In the genomic region with DNA sequence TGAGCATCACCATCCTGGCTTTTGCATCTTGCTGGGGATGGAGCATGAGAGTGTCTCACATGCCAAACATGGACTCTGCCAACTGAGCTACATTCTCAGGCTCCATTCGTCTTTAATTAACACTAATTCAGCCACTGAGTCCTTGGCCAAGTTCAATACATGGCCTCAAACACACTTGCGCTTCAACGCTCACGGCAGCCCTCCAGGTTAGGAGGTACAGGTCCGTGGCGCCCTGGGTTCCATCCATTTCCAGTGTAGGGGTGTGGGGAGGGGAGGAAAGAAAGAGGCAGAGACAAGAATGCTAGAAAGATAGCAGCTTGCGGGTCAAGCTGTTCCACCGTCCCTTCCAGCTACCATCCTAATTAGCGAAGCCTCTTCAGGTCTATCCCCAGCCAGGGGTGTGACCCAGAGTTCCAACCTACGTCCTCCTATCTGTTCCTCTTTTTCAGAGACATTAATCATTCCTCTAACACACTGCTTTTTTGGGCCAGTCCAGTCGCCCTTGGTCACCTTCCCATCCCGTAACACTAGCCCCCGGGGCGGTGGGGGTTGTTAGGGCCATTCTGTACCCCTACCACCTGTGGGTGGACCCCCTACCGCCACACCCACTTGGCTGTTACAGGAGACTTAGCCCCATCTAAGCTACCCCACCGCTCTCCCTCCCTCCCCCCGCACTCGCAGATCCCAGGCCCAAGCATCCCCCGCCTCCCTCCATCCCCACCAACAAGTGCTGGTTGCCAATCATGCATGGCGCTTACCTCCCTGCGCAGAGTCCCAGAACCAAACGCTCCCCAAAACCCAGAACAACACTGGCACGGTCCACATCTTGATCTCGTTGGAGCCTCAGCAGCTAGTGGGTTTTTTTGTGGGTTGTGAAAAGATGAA, we compare ENCODE assay signal across 8 mouse cellular contexts. TPM values are rescaled to one million over a fixed set of nuclear protein-coding genes. Genes with fewer than 3 reads are reported as not detected.
DNase-seq lines count a peak whose midpoint lies in the region; ATAC-seq and TF ChIP-seq lines count a peak whose summit lies in the region.

No protein-coding gene starts in this region.

- H3K36me3 ChIP-seq in lung, postnatal 0 days (ENCODE audit: insufficient read depth, low read length) = no peaks in the 10 kb centered on the region
- H3K36me3 ChIP-seq in forebrain, embryonic 12.5 days (replicated peaks) = 0 out of 2 replicates have a peak, but pooled peaks cover 1% of the 10 kb centered on the region
- no peaks in the 10 kb centered on the region for H3K36me3 ChIP-seq in intestine, embryonic 14.5 days (ENCODE audit: control insufficient read depth, insufficient read depth, low read length)
- H3K36me3 ChIP-seq in midbrain, embryonic 13.5 days = peaks cover 2% of the 10 kb centered on the region
- no peaks in the 10 kb centered on the region for H3K36me3 ChIP-seq in thymus, adult 2 months (ENCODE audit: control insufficient read depth, insufficient read depth, low read length)

- H3K27ac ChIP-seq in lung, postnatal 0 days (ENCODE audit: low read length) = 0 out of 2 replicates have a peak overlapping the region, but pooled peaks have one; percentile 28
- peak overlapping the region; percentile 68 for H3K27ac ChIP-seq in forebrain, embryonic 12.5 days
- no peak overlapping the region for H3K27ac ChIP-seq in intestine, embryonic 14.5 days (ENCODE audit: low read depth)
- H3K27ac ChIP-seq in midbrain, embryonic 13.5 days = peak overlapping the region; percentile 65
- no peak overlapping the region for H3K27ac ChIP-seq in thymus, adult 2 months (ENCODE audit: control insufficient read depth, insufficient read depth, low read length)

- no peak for TF ChIP-seq POLR2A in thymus, adult 2 months (IDR thresholded peaks at IDR 0.05; ENCODE audit: control insufficient read depth, extremely low read depth, insufficient read depth, low read length, poor library complexity)

- peak overlapping the region; percentile 58 for H3K4me2 ChIP-seq in lung, postnatal 0 days (replicated peaks; ENCODE audit: low read depth, low read length)
- H3K4me2 ChIP-seq in forebrain, embryonic 12.5 days = peak overlapping the region; percentile 69
- H3K4me2 ChIP-seq in intestine, embryonic 14.5 days (ENCODE audit: low read length) = peak overlapping the region; percentile 72
- peak overlapping the region; percentile 62 for H3K4me2 ChIP-seq in midbrain, embryonic 13.5 days (replicated peaks)

- no peaks in the 10 kb centered on the region for H3K9me3 ChIP-seq in lung, postnatal 0 days (ENCODE audit: low read length)
- no peaks in the 10 kb centered on the region for H3K9me3 ChIP-seq in forebrain, embryonic 12.5 days
- H3K9me3 ChIP-seq in intestine, embryonic 14.5 days (ENCODE audit: control insufficient read depth, low read length) = no peaks in the 10 kb centered on the region
- no peaks in the 10 kb centered on the region for H3K9me3 ChIP-seq in midbrain, embryonic 13.5 days

- DNase-seq in lung, postnatal 0 days (ENCODE audit: low spot score) = peak; percentile 13
- no peak for DNase-seq in lung, postnatal 25 days (ENCODE audit: low spot score)
- DNase-seq in intestine, embryonic 14.5 days (ENCODE audit: low spot score) = no peak
- DNase-seq in thymus, adult 2 months = no peak
- no peak for DNase-seq in adrenal gland, adult 2 months
- DNase-seq in frontal cortex, postnatal 10 days (ENCODE audit: low spot score in 2 of 2) = no peak

- no peak for ATAC-seq in lung, postnatal 0 days
- ATAC-seq in forebrain, embryonic 12.5 days (ENCODE audit: low FRiP score) = peak; percentile 62
- ATAC-seq in intestine, embryonic 14.5 days (replicated peaks; ENCODE audit: low FRiP score, low TSS enrichment, low read depth) = peak; percentile 34; the same call in 1 of the 2 replicates
- peak; percentile 57 for ATAC-seq in midbrain, embryonic 13.5 days

- H3K4me1 ChIP-seq in lung, postnatal 0 days (ENCODE audit: insufficient read depth, low read depth, low read length) = 0 out of 2 replicates have a peak, but pooled peaks cover 4% of the 10 kb centered on the region
- H3K4me1 ChIP-seq in forebrain, embryonic 12.5 days = peaks cover 65% of the 10 kb centered on the region
- H3K4me1 ChIP-seq in intestine, embryonic 14.5 days (replicated peaks; ENCODE audit: control insufficient read depth, insufficient read depth, low read length) = peaks cover 10% of the 10 kb centered on the region
- peaks cover 61% of the 10 kb centered on the region for H3K4me1 ChIP-seq in midbrain, embryonic 13.5 days (replicated peaks)
- H3K4me1 ChIP-seq in thymus, adult 2 months (replicated peaks; ENCODE audit: control insufficient read depth, insufficient read depth, low read length) = no peaks in the 10 kb centered on the region

- peaks cover 8% of the 10 kb centered on the region; the same call in 1 of the 2 replicates for H3K27me3 ChIP-seq in lung, postnatal 0 days (replicated peaks; ENCODE audit: insufficient read depth, low read length)
- H3K27me3 ChIP-seq in forebrain, embryonic 12.5 days = no peaks in the 10 kb centered on the region
- H3K27me3 ChIP-seq in intestine, embryonic 14.5 days (replicated peaks; ENCODE audit: control insufficient read depth, insufficient read depth, low read length) = no peaks in the 10 kb centered on the region
- H3K27me3 ChIP-seq in midbrain, embryonic 13.5 days = 0 out of 2 replicates have a peak, but pooled peaks cover 3% of the 10 kb centered on the region
- peaks cover 3% of the 10 kb centered on the region; the same call in 1 of the 2 replicates for H3K27me3 ChIP-seq in thymus, adult 2 months (ENCODE audit: control insufficient read depth, insufficient read depth, low read length)

- H3K4me3 ChIP-seq in lung, postnatal 0 days (ENCODE audit: low read depth, low read length) = peak overlapping the region; percentile 24
- peak overlapping the region; percentile 52 for H3K4me3 ChIP-seq in forebrain, embryonic 12.5 days (replicated peaks)
- H3K4me3 ChIP-seq in intestine, embryonic 14.5 days (ENCODE audit: low read depth, low read length) = peak overlapping the region; percentile 50
- H3K4me3 ChIP-seq in midbrain, embryonic 13.5 days (replicated peaks) = peak overlapping the region; percentile 45
- no peak overlapping the region for H3K4me3 ChIP-seq in thymus, adult 2 months (ENCODE audit: control insufficient read depth, insufficient read depth, low read length)

- no peak for TF ChIP-seq EP300 in lung, postnatal 0 days (IDR thresholded peaks at IDR 0.05)

- TF ChIP-seq CTCF in lung, postnatal 0 days (IDR thresholded peaks at IDR 0.05) = no peak
- no peak for TF ChIP-seq CTCF in thymus, adult 2 months (IDR thresholded peaks at IDR 0.05; ENCODE audit: borderline replicate concordance, control insufficient read depth, extremely low read depth, insufficient read depth, low read length, poor library complexity)

- peak overlapping the region; percentile 9; the same call in 1 of the 2 replicates for H3K9ac ChIP-seq in lung, postnatal 0 days (replicated peaks; ENCODE audit: low read depth)
- H3K9ac ChIP-seq in forebrain, embryonic 12.5 days = peak overlapping the region; percentile 57
- peak overlapping the region; percentile 37 for H3K9ac ChIP-seq in intestine, embryonic 14.5 days (ENCODE audit: low read length)
- peak overlapping the region; percentile 63 for H3K9ac ChIP-seq in midbrain, embryonic 13.5 days (replicated peaks)

- WGBS in lung, postnatal 0 days = 10% methylated on average over 24 of the region's 24 CpGs
- 2% methylated on average over 24 of the region's 24 CpGs for WGBS in forebrain, embryonic 12.5 days
- 13% methylated on average over 24 of the region's 24 CpGs for WGBS in intestine, embryonic 14.5 days
- 2% methylated on average over 24 of the region's 24 CpGs for WGBS in midbrain, embryonic 13.5 days
- 26% methylated on average over 24 of the region's 24 CpGs for WGBS in thymus, adult 2 months

RNA-seq across cellular contexts. Expression of a gene that starts 0.7 kb away (rescaled TPM):
- polyA plus RNA-seq in lung, postnatal 0 days (2015; fragmentation: Nextera tagmentation; extraction: Ambion mirVana) = 118 and 142 TPM in 2 replicates
- 61.5 and 68.0 TPM in 2 replicates for polyA plus RNA-seq in forebrain, embryonic 12.5 days (2016; fragmentation: Nextera tagmentation; extraction: Ambion mirVana)
- 36.3 and 37.6 TPM in 2 replicates for polyA plus RNA-seq in intestine, embryonic 14.5 days (2014; fragmentation: Nextera tagmentation; extraction: Ambion mirVana)
- polyA plus RNA-seq in midbrain, embryonic 13.5 days (2015; fragmentation: Nextera tagmentation; extraction: Ambion mirVana) = 70.8 and 72.5 TPM in 2 replicates
- 2.1 and 2.2 TPM in 2 replicates for polyA plus RNA-seq in thymus, adult 2 months (2012; rRNA removed)
- 1 to 10 TPM; 5.7 to 9.7 TPM for total RNA-seq in adrenal gland, adult 2 months (2021)
- polyA plus RNA-seq in adrenal gland, adult 2 months (2012; rRNA removed) = 1.1 and 1.7 TPM in 2 replicates

RNA-seq across cellular contexts. Expression of a gene that starts 50.9 kb away (rescaled TPM):
- not detected in 2 replicates for polyA plus RNA-seq in lung, postnatal 0 days (2015; fragmentation: Nextera tagmentation; extraction: Ambion mirVana)
- not detected in 2 replicates for polyA plus RNA-seq in forebrain, embryonic 12.5 days (2016; fragmentation: Nextera tagmentation; extraction: Ambion mirVana)
- 0.18 TPM in 1 of 2 replicates, not detected in the other for polyA plus RNA-seq in intestine, embryonic 14.5 days (2014; fragmentation: Nextera tagmentation; extraction: Ambion mirVana)
- polyA plus RNA-seq in midbrain, embryonic 13.5 days (2015; fragmentation: Nextera tagmentation; extraction: Ambion mirVana) = 0.19 and 0.28 TPM in 2 replicates
- 0.11 and 0.19 TPM in 2 replicates for polyA plus RNA-seq in thymus, adult 2 months (2012; rRNA removed)
- total RNA-seq in adrenal gland, adult 2 months (2021) = under 1 TPM; 0.20 to 0.24 TPM
- polyA plus RNA-seq in adrenal gland, adult 2 months (2012; rRNA removed) = 0.59 and 0.91 TPM in 2 replicates

Comparison
In these comparisons a context has a peak if more than half of its experiments do, and no peak if none do; other contexts are left out.
1. H3K27ac ChIP-seq: peak in lung, postnatal 0 days (single experiment), forebrain, embryonic 12.5 days (single experiment) and midbrain, embryonic 13.5 days (single experiment); none in intestine, embryonic 14.5 days (single experiment) and thymus, adult 2 months (single experiment).
2. H3K9ac ChIP-seq: peak in every context shown above with its lines; median percentile 63 in midbrain, embryonic 13.5 days; 57 in forebrain, embryonic 12.5 days; 37 in intestine, embryonic 14.5 days; 9 in lung, postnatal 0 days.
3. RNA of a gene that starts 0.7 kb away (polyA plus RNA-seq): 118 to 142 TPM in lung, postnatal 0 days, 70.8 to 72.5 TPM in midbrain, embryonic 13.5 days, 61.5 to 68.0 TPM in forebrain, embryonic 12.5 days and 36.3 to 37.6 TPM in intestine, embryonic 14.5 days; 2.1 to 2.2 TPM in thymus, adult 2 months and 1.1 to 1.7 TPM in adrenal gland, adult 2 months; every median in the first group is over 10 times any median in the second.
4. Peak in every context shown above with its lines, with median percentiles within 50 percentile points of each other: H3K4me2 ChIP-seq.